Mouse (Mus musculus) gonadal fat pad, adult 2 months (tissue): ENCODE data around the gene Rras2. TPM values are rescaled to one million over a fixed set of nuclear protein-coding genes. Genes with fewer than 3 reads are reported as not detected.

Experiments
- DNase-seq: peaks from one replicate; pipeline ENCODE4 v3.0.0-alpha.2; 2012; ENCODE audit warnings: low read depth
- polyA plus RNA-seq: library from polyadenylated mRNA; depleted of rRNA; stranded (reverse); fragments of >200 nt; gene quantifications from 2 replicates; pipeline ENCODE4 v1.2.3, GENCODE M21; 2012; rRNA removed

Rras2 gene
- 16.2 and 16.6 TPM in 2 replicates for polyA plus RNA-seq

DNA sequence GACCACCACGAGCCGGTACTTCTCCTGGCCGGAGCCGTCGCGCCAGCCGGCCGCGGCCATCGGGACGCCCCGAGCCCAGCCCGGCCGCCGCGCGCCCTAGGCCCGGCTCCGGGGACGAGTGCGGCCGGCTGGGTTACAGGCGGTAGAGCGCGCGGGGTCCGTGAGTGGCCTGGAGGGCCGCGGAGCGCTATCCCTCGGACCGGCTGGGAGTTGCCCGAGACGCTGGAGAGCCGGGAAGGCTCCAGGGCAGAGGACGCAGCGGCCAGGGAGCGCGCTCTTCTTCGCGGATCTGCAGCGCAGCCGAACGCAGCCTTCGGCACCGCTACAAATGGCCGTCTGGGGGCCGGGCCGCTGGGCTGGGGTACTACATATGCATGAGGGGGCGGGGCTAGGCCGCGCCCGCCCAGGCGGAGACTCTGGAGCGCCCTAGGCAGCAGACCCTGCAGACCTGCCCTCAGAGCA is at the start of gene Rras2:
Rras2 (minus strand) TSS at position 338 of the 462 bp plus-strand sequence.
- DNase-seq: no peak

DNA sequence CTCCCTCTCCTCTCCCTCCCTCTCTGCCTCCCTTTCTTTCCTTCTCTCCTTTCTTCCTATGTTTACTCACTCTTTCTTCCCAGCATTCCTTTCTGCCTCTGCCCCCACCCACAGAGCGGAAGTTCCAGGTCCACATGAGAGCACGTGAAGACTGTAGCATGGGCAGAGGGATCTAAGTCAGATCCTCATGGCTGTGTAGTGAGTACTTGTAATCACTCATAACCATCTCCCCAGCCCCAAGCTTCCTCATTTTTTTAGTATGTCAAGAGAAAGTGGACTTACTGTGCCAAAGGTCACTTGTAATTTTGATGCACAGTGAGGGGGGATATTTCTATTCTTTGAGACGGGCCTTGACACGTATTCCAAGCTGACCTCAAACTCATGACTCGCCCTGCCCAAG is 45.4 kb upstream of the Rras2 start:
- no peak for DNase-seq

DNA sequence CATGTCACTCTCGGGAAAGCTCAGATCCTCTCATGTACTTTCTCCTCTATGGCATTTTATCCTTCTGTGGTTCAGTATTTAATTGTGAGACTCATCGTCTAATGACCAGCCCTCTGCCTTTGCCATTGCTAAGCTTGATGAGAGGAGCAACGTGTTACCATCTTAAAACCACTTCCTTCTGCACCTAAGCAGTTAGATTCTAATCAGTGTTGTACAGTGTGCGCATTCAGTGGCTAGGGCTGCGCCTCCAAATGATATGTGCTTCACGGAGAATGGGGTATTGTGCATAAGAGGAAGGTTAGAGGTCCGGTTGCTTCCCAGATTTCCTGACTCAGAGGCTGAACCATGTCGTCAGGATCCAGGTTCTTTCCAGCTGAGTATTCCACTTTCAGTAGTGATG is 43.5 kb upstream of the Rras2 start:
- no peak for DNase-seq

DNA sequence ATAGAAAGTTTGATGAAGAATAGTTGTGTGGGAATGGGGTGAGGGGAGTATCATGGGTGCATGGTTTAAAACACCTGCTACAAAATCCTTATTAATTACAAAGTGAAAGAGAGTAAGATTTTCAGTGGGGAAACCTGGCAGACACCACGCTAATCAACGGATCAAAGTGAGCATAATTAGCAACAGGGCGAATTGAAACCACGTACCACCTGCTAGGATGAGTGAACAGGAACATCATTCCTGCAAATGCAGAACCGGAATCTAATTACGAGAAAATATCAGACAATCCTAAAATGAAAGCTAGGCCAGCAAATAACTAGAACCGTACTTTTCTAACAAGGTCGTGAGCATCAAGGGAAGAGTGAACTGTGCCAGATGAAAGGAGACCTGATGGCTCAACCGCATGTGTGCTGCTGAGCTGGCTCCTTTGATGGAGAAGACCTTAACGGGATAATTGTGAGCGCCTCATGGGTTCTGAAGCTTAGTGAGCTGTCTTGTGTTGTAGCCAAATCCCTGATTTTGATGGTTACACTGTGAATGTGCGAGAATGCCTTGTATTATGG is 40.2 kb upstream of the Rras2 start:
- DNase-seq: no peak

DNA sequence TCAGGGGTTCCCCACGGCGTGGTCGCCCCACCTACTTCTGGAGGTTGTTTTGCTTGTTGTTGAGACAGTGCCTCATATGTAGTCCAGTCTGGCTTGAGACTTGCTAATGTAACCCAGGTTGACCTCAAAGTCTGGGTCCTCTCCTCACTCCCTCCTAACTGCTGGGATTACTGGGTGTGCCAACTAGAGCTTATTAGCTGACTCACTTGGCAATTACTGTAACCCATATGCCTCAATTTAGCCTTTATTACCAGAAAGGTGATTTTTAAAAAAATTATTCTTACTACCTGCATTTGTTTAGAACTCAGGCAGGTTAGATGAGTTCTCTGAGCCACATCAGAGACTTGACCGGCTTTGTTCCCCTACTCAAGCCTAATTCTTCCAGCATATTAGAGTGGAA is 38.8 kb upstream of the Rras2 start:
- peak; percentile 55 for DNase-seq

DNA sequence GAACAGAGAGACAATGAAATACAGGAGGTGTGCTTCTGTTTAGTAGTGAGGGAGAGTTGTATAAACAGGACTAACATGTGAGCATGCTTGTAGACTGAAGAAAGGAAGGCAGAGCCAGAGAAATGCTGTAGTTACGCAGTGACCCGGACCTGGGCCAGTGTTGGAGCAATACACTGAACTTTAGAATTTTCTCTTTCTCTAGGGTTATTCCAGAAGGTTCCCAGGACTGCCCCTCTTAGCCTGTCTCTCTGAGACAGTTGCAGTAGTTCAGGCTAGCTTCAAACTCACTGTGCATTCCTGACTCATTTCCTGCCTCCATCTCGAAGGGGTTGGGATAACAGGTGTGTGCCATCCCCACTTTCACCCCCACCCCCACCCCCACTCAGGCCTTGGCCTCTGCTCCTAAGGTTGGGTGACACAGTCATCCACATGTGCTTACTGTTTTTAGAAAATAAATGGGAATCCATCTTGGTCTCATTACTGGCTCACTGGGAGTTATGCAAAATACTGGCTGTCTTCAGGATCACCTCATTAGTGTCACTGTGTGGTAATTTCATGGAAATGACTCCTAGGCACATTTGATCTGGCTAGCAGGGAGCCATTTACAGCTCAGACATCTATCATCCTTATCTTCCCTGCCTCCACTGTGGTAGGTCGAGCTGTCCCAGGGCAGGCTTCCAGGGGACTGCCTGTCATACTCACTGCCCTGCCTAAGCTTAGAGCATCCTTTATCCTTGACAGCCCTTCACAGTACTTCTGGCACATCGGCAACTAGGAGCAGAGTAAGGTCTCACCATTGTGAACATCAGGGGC is 37.7 kb upstream of the Rras2 start:
- DNase-seq: no peak

DNA sequence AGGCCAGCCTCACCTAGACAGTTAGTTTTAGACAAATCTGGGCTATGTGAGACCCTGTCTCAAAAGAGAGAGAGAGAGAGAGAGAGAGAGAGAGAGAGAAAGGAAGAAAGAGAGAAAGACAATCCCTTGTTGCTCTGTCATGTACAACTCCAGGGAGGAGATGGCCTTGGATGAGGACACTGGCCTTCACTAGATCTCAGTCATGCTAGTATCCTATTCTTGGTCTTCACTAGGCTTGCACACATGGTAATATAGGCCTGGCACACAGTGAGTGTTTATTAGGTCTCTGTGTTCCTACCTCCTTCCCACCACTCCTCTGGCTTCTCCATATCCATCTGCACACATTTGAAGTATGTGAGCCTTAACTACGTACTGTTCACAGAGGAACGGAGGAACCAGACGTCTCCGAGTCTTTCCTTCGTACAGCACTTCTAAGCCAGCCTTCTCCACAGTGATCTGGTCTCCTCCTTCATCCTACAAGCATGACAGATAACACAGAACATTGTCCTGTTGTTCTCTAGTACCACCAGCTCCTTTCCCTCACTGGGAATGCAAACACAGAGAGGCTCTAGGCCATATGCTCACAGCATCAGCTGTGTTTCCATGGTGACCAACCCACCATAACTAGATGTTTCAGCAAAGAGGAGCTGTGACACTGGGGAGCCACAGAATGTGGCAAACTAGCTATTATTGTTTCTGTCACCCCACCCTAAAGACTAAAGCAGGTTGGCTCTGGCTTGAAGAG is 33.6 kb upstream of the Rras2 start:
- DNase-seq: no peak

DNA sequence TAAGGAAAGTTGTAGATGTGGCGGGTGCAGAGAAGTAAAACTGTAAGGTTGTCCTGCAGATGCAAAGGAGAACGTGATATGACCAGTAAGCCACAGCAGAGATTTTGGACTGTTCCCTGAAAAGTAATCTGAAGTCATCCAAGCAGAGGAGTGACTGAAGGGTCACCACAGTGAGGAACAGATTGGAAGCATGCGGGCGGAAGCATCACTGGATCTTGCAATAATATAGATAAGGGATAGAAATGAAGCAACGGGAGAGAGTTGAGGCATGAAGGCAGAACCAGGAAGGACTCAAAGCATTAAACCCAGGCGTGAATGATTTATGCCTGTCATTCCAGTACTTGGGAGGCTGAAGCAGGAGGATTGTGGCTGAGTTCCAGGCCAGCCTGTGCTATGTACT is 32.0 kb upstream of the Rras2 start:
- no peak for DNase-seq

DNA sequence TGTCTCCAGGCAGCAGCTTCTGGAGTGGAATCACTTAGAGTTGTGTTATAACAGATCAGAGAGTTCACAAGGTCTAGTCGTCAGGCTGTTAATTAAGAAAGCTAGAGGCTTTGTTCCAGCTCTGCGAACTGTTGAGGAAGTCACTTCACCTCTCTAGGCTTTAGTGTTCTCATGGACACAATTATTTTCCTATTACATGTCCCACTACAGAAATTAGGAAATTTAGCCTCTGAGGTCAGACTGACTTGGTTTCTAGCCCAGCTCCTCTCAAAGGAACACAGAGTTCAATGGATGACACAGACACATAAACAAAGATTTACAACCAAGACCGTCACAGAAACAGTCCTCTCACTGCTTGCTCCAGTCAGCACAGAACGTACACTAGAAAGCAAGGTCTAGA is 31.6 kb upstream of the Rras2 start:
- DNase-seq: peak; percentile 83

DNA sequence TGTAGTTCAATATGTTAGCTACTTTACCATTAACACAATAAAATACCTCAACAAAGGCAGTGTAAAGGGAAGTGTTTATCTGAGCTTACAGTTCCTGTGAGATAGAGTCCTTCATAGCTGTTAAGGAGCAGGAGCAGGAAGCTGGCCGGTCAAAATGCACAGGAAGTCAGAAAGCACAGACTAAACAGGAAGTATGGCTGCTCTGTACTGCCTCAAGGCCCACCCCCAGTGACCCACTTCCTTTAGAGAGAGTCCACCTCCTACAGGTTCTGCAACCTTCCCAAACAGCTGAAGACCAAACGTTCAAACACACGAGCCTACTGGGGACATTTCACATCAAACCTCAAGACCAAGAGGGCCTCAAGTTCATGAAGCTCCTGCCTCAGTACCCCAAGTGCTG is 28.3 kb upstream of the Rras2 start:
- no peak for DNase-seq

DNA sequence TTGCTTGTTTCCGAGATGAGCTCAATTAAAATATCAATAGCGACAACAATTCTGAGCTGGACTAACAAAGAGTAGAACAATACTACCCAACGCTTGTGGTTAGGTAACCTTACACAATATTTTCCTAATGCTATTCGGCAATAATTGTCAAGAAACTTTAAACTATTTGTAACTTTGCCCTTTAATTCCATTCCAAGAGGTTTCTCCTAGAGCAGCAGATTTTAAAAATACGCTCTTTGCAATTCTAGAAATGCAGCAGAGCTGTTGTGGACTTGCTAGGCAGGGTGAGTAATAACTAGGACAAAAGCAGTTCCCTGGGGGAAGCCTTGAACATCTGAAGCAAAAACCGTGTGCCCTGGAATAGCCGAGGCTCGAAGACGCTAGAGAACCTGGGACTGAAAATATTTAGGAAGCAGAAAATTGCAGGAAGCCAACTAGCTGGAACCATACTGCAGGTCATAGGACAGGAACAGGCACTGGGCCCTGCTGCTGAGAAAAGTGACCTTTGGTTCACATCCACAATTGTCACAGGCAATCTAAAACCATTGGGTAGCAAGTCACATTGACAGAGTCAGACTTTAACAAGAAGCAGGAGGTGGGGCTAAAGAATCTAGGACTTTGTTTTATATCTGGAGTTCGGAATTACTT is 24.7 kb upstream of the Rras2 start:
- DNase-seq: no peak

DNA sequence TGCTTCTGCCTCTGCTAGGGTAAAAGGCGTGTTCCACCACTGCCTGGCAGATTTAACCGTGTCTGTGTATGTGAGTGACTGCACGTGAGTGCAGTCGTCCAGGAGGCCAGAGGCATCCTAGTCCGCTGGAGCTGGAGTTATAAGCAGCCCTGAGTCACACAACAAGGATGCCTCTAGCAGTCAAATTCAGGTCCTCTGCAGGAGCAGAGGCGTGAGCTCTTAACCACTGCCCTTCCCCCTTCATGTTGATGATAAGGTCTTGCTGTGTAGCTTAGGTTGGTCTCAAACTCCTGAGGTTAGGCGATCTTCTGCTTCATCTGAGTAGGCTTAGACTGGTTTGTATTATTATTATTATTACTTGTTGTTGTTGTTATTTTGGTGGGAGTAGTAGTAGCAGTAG is 22.4 kb upstream of the Rras2 start:
- no peak for DNase-seq

DNA sequence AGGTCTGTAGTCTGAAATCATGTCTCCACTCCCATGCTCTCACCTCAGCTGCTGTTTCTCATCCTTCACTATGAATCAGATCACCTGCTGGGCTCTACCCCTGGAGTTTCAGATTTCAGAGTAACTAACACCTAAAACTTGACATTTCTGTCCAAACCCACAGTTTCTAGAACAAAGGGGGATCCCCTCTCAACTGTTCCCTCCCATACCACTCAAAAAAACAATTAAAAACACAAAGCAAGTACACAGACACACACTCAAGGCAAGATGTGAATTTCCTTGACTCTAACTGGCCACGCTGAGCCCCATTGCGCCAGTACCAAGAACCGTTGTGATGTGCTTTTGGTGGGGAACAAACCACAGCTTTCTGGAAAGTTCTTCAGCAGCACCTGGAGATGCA is 21.8 kb upstream of the Rras2 start:
- DNase-seq: no peak

DNA sequence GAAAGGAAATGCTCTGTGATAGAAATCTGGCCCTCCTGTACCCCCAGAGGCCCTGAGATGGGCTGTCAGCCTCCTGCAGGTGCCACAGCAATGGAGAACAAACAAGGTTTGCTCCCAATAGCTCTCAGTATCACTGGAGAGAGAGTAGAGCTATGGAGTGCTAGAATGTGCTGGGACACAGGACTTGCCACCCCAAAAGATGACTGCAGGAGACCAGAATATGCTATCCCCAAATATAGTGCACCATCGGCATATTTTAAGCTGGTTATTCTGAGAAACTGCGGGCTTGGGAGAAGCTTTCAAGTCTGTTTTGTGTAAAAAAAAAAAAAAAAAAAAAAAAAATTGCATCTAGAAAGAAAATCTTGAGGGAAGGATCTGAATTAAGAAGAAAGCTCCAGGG is 20.7 kb upstream of the Rras2 start:
- DNase-seq: no peak

DNA sequence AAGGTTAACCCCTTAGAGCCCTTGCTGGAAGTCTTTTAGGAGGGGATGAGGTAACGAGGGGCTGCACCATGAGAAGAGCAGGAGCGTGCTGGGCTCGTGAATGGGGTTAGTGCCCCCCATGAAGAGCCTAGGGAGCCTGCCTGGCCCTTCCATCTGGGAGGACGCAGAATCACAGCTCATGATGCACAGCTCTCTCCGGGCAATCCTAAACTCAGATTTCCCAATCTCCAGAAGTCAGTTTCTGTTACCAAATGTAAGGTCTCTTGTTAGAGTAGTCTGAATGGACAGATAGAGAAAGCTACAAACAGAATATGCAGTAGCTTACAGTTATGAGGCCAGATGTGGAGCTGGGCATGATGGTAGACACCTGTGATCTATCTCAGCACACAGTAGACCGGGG is 17.6 kb upstream of the Rras2 start:
- no peak for DNase-seq

DNA sequence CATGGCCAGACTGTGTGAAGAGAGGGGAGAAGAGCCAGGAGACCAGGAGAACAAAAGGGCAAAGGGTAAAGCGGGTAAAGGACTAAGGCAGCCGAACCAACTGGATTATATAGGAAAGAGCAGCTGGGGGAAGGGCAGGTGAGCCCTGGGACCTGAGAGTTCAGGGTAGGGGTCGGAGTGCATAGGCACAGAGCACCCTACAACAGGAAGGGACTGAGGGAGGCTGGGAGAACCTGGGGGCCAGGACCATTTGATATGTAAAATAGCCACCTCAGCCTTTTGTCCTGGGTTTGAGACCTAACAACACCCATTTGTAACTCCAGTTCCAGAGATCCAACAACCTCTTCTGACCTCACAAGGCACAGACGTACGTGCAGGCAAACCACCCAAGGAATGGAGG is 16.4 kb upstream of the Rras2 start:
- no peak for DNase-seq

DNA sequence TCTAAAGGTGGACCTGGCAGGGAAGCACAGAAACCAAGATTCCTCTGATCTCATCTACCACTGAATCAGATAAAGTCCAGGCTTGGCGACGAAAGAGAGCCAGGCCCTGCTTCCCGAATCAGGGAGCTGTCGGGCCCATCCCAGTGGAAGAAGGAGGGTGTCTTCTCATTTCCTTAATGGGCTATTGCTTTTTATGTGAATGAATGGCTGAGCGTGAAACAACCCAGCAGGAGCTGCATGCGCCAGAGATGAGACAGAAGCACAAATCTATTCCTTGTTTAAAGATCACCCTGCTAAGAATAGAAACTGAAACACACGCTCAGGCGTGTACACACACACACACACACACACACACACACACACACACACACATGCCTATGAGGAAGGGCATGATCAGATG is 14.7 kb upstream of the Rras2 start:
- DNase-seq: no peak

DNA sequence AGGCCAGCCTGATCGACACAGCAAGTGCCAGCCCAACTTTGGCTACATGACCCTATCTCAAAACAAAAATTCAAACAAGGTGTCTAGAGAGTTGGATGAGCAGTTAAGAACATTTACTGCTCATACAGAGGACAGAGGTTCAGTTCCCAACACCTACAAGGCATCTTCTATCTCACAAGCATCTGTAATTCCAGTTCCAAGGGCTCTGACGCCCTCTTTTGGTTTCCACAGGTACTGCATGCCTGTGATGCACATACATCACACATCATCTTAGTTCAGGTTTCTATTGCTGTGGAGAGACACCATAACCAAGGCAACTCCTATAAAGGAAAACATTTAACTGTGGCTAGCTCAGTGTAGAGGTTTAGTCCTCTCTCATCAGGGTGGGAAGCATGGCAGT is 11.7 kb upstream of the Rras2 start:
- DNase-seq: no peak

DNA sequence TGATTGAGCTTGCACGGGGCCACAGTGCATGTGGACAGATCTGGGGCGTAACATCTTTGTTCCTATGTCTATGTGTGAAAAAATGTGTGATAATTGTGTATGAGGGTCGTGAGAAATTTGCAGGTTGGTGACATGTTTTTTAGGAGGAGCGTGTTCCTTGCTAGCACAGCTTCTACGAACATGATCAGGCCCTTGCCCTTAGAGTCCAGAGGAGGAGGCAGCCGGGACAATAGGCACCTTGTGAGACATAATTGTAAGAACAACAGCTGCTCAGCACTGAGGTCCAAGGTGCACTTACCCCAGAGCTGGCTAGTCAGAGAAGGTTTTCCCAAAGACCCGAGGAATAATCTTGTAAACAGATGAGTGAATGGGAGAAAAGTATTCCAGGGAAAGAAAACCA is 599 bp upstream of the Rras2 start:
- DNase-seq: no peak

DNA sequence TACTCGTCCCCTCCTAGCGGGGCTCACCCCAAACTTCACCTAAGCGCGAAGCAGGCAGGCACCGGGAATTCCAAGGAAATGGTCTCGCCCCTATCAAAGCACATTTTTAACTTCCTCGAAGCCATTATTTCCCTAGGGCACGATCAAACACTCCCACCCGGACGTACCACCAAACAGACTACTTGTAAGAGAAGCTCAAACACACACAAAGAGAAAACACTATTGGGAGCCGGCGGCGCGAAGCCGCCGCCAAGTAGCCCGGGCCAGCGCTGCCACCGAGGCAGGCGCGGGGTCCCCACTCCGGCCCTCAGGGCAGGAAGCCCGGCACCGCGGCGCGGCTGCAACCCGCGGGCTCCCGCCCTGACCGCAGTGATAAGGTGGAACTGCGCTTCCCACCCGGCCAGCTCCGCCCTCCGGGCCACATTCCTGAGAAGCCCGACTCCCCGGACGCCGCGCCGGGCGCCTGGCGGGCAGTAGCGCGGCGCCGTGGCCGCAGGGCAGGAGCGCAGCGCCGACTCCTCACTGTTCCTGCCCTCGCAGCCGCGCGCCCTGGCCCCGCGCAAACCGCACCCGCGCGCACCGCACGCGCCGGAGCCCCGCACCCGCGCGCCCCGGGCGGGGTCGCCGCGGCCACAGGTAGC is 750 bp downstream of the Rras2 start:
- DNase-seq: no peak

DNA sequence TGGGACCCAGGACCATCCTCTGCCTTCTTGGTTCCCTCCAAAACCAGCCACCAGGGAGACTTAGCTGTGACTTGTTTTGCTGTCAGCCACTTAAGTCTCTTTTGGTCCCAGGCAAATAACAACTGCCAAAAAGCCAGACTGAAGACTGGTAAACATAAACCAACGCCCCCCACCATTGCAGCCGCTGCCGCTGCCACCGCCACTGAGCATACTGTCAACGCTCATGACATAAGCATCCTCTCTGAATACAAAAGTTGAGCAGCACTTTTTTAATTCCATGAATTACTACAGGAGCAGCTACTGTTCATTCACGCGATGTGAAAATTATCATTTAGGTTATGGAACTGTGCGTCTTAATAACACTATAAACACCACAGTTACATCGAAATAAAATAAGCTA is 1.6 kb downstream of the Rras2 start:
- no peak for DNase-seq

DNA sequence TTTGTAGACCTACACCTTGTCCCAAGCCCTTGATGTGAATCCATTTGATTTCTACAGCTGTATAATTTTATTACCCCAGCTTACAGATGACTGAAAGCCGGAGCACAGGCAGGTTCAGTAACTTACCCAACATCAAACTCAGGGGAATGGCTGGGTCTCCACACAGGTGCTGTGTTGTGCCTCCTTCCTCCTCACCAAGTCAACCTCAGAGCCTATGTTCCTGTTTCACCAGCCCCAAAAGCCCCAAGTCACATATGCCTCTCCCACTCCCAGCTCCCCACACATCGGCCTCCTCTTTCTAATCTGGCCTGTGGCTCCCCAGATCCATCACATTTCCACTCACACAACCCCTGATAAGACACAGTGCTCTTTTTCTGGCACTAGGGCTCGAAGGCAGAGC is 2.6 kb downstream of the Rras2 start:
- no peak for DNase-seq
